Mouse (Mus musculus): Measurements from ENCODE around the gene Mmp11. TPM values are rescaled to one million over a fixed set of nuclear protein-coding genes. Genes with fewer than 3 reads are reported as not detected.
"Not testable (repeated sequence)": the region's sequence is repeated elsewhere in the genome, so short reads cannot be mapped to it uniquely, and the experiment has no call there.

The Mmp11 gene
- total RNA-seq, 2 experiments from 2014 or later = 1.8 to 2.6 TPM

GRCm38 (mm10) chr10:75897373-75897772 is 38.9 kb downstream of the Mmp11 start:
- DNase-seq (ENCODE audit: low spot score) = peak; percentile 85

- DNase-seq (ENCODE audit: low spot score) = no peak
Observed at GRCm38 (mm10) chr10:75896208-75896607, 40.1 kb downstream of the Mmp11 start.

GRCm38 (mm10) chr10:75895730-75896129 is 40.6 kb downstream of the Mmp11 start:
- no peak for DNase-seq (ENCODE audit: low spot score)

- DNase-seq (ENCODE audit: low spot score) = no peak
Observed at GRCm38 (mm10) chr10:75894601-75895000, 41.7 kb downstream of the Mmp11 start.

- peak; percentile 86 for DNase-seq (ENCODE audit: low spot score)
Observed at GRCm38 (mm10) chr10:75893089-75893750, 43.1 kb downstream of the Mmp11 start, which contains the start of gene Derl3. Gene Derl3 (plus strand): TSS chr10:75893413.

GRCm38 (mm10) chr10:75889406-75890153 is 46.7 kb downstream of the Mmp11 start:
- no peak for DNase-seq (ENCODE audit: low spot score)

GRCm38 (mm10) chr10:75887504-75887903 is 48.8 kb downstream of the Mmp11 start:
- not testable (repeated sequence) for DNase-seq (ENCODE audit: low spot score)

- no peak for DNase-seq (ENCODE audit: low spot score)
Observed at GRCm38 (mm10) chr10:75884742-75885141, 51.6 kb downstream of the Mmp11 start.

- DNase-seq (ENCODE audit: low spot score) = peak; percentile 69
Observed at GRCm38 (mm10) chr10:75883232-75883552, 53.1 kb downstream of the Mmp11 start.

- no peak for DNase-seq (ENCODE audit: low spot score)
Observed at GRCm38 (mm10) chr10:75882433-75883231, 53.7 kb downstream of the Mmp11 start.

GRCm38 (mm10) chr10:75881578-75882432 is 54.5 kb downstream of the Mmp11 start:
- DNase-seq (ENCODE audit: low spot score) = no peak

- no peak for DNase-seq (ENCODE audit: low spot score)
Observed at GRCm38 (mm10) chr10:75880771-75881577, 55.3 kb downstream of the Mmp11 start.

- DNase-seq (ENCODE audit: low spot score) = no peak
Observed at GRCm38 (mm10) chr10:75880351-75880750, 55.9 kb downstream of the Mmp11 start.

GRCm38 (mm10) chr10:75878836-75879235 is 57.5 kb downstream of the Mmp11 start:
- no peak for DNase-seq (ENCODE audit: low spot score)

GRCm38 (mm10) chr10:75873543-75874170 is 62.6 kb downstream of the Mmp11 start:
- no peak for DNase-seq (ENCODE audit: low spot score)

Other genes starting within 250 kb of the Mmp11 start
- gene Cabin1, start 172.2 kb downstream of the Mmp11 start, total RNA-seq (2021) = 1 to 10 TPM; 7.7 to 8.0 TPM
- 10 to 100 TPM; 30.6 to 38.3 TPM for gene Ddt, start 163.1 kb downstream of the Mmp11 start, total RNA-seq (2021)
- gene Gm20441, start 155.5 kb downstream of the Mmp11 start, total RNA-seq (2021) = not detected
- 1 to 10 TPM; 1.8 to 2.5 TPM for gene Gstt3, start 155.1 kb downstream of the Mmp11 start, total RNA-seq (2021)
- gene Gstt1, start 137.9 kb downstream of the Mmp11 start, total RNA-seq (2021) = 1 to 10 TPM; 6.0 to 8.0 TPM
- gene Gstt4, start 114.0 kb downstream of the Mmp11 start, total RNA-seq (2021) = not detected
- 1 to 10 TPM; 2.6 to 3.4 TPM for gene Gstt2, start 99.1 kb downstream of the Mmp11 start, total RNA-seq (2021)
- gene Mif, start 76.3 kb downstream of the Mmp11 start, total RNA-seq (2021) = 100 to 1,000 TPM; 150 to 158 TPM
- under 1 TPM in 1 of 2 experiments, not detected in 1; 0.38 TPM for gene Derl3, start 43.1 kb downstream of the Mmp11 start, total RNA-seq (2021)
- 10 to 100 TPM; 14.2 to 16.6 TPM for gene Smarcb1, start 14.9 kb downstream of the Mmp11 start, total RNA-seq (2021)
- 1,000 to 10,000 TPM; 1,419 to 1,763 TPM for gene Chchd10, start 3.4 kb downstream of the Mmp11 start, total RNA-seq (2021)
- not detected for gene Gm867, start 4.2 kb upstream of the Mmp11 start, total RNA-seq (2021)
- gene Vpreb3, start 6.6 kb upstream of the Mmp11 start, total RNA-seq (2021) = not detected
- not detected for gene Gm5134, start 18.0 kb upstream of the Mmp11 start, total RNA-seq (2021)
- 1 to 10 TPM; 8.0 to 10.0 TPM for gene Zfp280b, start 96.2 kb upstream of the Mmp11 start, total RNA-seq (2021)
- gene Slc5a4b, start 174.5 kb upstream of the Mmp11 start, total RNA-seq (2021) = not detected
- gene Slc5a4a, start 211.0 kb upstream of the Mmp11 start, total RNA-seq (2021) = not detected